Comparison of ENCODE assay signal across 9 mouse cellular contexts in genomic region chr8:4511429-4512115, GRCm38 (mm10). TPM values are rescaled to one million over a fixed set of nuclear protein-coding genes. Genes with fewer than 3 reads are reported as not detected.
DNase-seq lines count a peak whose midpoint lies in the region; ATAC-seq and TF ChIP-seq lines count a peak whose summit lies in the region.
"Had no signal": no experiment of that assay in that cellular context is flagged by ENCODE, and none has a peak within 500 bp of the region (broad histone marks: within the 10 kb centered on the region; RNA-seq: fewer than 3 reads in every experiment).

No protein-coding gene starts in this region.

- no peaks in the 10 kb centered on the region for H3K9me3 ChIP-seq in heart, embryonic 13.5 days
- H3K9me3 ChIP-seq in lung, embryonic 14.5 days (ENCODE audit: low read depth, low read length): no peaks in the 10 kb centered on the region
- no peaks in the 10 kb centered on the region for H3K9me3 ChIP-seq in forebrain, embryonic 16.5 days (ENCODE audit: control insufficient read depth, low read length)
- no peaks in the 10 kb centered on the region for H3K9me3 ChIP-seq in stomach, embryonic 14.5 days (ENCODE audit: control insufficient read depth, low read depth, low read length)
- H3K9me3 ChIP-seq: liver, embryonic 15.5 days had no signal

- H3K36me3 ChIP-seq in heart, embryonic 13.5 days: peaks cover 15% of the 10 kb centered on the region
- 0 out of 2 replicates have a peak, but pooled peaks cover 2% of the 10 kb centered on the region for H3K36me3 ChIP-seq in lung, embryonic 14.5 days (ENCODE audit: insufficient read depth)
- H3K36me3 ChIP-seq in forebrain, embryonic 16.5 days (ENCODE audit: control insufficient read depth, insufficient read depth): no peaks in the 10 kb centered on the region; the same call in 1 of the 2 replicates
- H3K36me3 ChIP-seq in stomach, embryonic 14.5 days (ENCODE audit: control insufficient read depth, insufficient read depth, low read length): peaks cover 2% of the 10 kb centered on the region; the same call in 1 of the 2 replicates
- H3K36me3 ChIP-seq: liver, embryonic 15.5 days had no signal

- no peaks in the 10 kb centered on the region for H3K27me3 ChIP-seq in heart, embryonic 13.5 days (replicated peaks)
- no peaks in the 10 kb centered on the region for H3K27me3 ChIP-seq in lung, embryonic 14.5 days (ENCODE audit: insufficient read depth, low read length)
- no peaks in the 10 kb centered on the region for H3K27me3 ChIP-seq in forebrain, embryonic 16.5 days (replicated peaks; ENCODE audit: control insufficient read depth, insufficient read depth, low read length)
- no peaks in the 10 kb centered on the region for H3K27me3 ChIP-seq in stomach, embryonic 14.5 days (ENCODE audit: control insufficient read depth, insufficient read depth, low read length)
- H3K27me3 ChIP-seq: liver, embryonic 15.5 days had no signal

- ATAC-seq in heart, embryonic 13.5 days (ENCODE audit: extremely low read depth, insufficient number of reproducible peaks, low FRiP score, low TSS enrichment): no peak
- ATAC-seq in lung, embryonic 14.5 days (ENCODE audit: insufficient read depth): peak; percentile 73
- peak; percentile 68 for ATAC-seq in forebrain, embryonic 16.5 days
- peak; percentile 73; the same call in 1 of the 2 replicates for ATAC-seq in stomach, embryonic 14.5 days (ENCODE audit: insufficient number of reproducible peaks, insufficient read depth, low FRiP score, low read depth)
- no peak for ATAC-seq in frontal cortex, adult (ENCODE audit: low TSS enrichment)

- H3K4me1 ChIP-seq in heart, embryonic 13.5 days: peaks cover 82% of the 10 kb centered on the region
- peaks cover 14% of the 10 kb centered on the region; the same call in 1 of the 2 replicates for H3K4me1 ChIP-seq in lung, embryonic 14.5 days (ENCODE audit: insufficient read depth)
- H3K4me1 ChIP-seq in forebrain, embryonic 16.5 days (replicated peaks; ENCODE audit: control insufficient read depth, insufficient read depth, low read length): peaks cover 16% of the 10 kb centered on the region
- H3K4me1 ChIP-seq in stomach, embryonic 14.5 days (ENCODE audit: control insufficient read depth, insufficient read depth, low read length): peaks cover 24% of the 10 kb centered on the region
- H3K4me1 ChIP-seq: liver, embryonic 15.5 days had no signal

- H3K4me3 ChIP-seq in heart, embryonic 13.5 days: no peak overlapping the region
- H3K4me3 ChIP-seq in lung, embryonic 14.5 days (ENCODE audit: low read depth, low read length): no peak overlapping the region
- no peak overlapping the region for H3K4me3 ChIP-seq in forebrain, embryonic 16.5 days (replicated peaks; ENCODE audit: low read length)
- H3K4me3 ChIP-seq in stomach, embryonic 14.5 days (ENCODE audit: low read depth, low read length): no peak overlapping the region
- H3K4me3 ChIP-seq: liver, embryonic 15.5 days had no signal

- WGBS in heart, embryonic 13.5 days: 6% methylated on average over 2 of the region's 2 CpGs
- 6% methylated on average over 2 of the region's 2 CpGs for WGBS in lung, embryonic 14.5 days
- WGBS in forebrain, embryonic 16.5 days: 8% methylated on average over 2 of the region's 2 CpGs
- WGBS in stomach, embryonic 14.5 days: 0% methylated on average over 2 of the region's 2 CpGs

- no peak for TF ChIP-seq CTCF in lung, embryonic 14.5 days (IDR thresholded peaks at IDR 0.05; ENCODE audit: low read depth)

- peak overlapping the region; percentile 53 for H3K4me2 ChIP-seq in heart, embryonic 13.5 days
- H3K4me2 ChIP-seq in lung, embryonic 14.5 days: peak overlapping the region; percentile 38
- no peak overlapping the region for H3K4me2 ChIP-seq in forebrain, embryonic 16.5 days (ENCODE audit: low read length)
- H3K4me2 ChIP-seq in stomach, embryonic 14.5 days (replicated peaks; ENCODE audit: low read depth, low read length): peak overlapping the region; percentile 32
- H3K4me2 ChIP-seq: liver, embryonic 15.5 days had no signal

- DNase-seq in heart, adult 9 months (ENCODE audit: low spot score in 2 of 2): no peak
- no peak for DNase-seq in lung, embryonic 14.5 days
- no peak for DNase-seq in lung, postnatal 25 days (ENCODE audit: low spot score)
- no peak for DNase-seq in retina, embryonic 14.5 days (ENCODE audit: low spot score)

- H3K27ac ChIP-seq in heart, embryonic 13.5 days (replicated peaks): peak overlapping the region; percentile 98
- H3K27ac ChIP-seq in lung, embryonic 14.5 days (ENCODE audit: low read depth): peak overlapping the region; percentile 95
- peak overlapping the region; percentile 42 for H3K27ac ChIP-seq in forebrain, embryonic 16.5 days (ENCODE audit: low read length)
- H3K27ac ChIP-seq in stomach, embryonic 14.5 days (ENCODE audit: low read length): peak overlapping the region; percentile 89
- H3K27ac ChIP-seq: liver, embryonic 15.5 days had no signal

- H3K9ac ChIP-seq in heart, embryonic 13.5 days: peak overlapping the region; percentile 67
- peak overlapping the region; percentile 16; the same call in 1 of the 2 replicates for H3K9ac ChIP-seq in lung, embryonic 14.5 days
- H3K9ac ChIP-seq in forebrain, embryonic 16.5 days (replicated peaks; ENCODE audit: low read depth, low read length): no peak overlapping the region
- H3K9ac ChIP-seq in stomach, embryonic 14.5 days (replicated peaks; ENCODE audit: low read depth, low read length): no peak overlapping the region
- H3K9ac ChIP-seq: liver, embryonic 15.5 days had no signal

RNA-seq across cellular contexts. Expression of gene Cers4, which starts 18.7 kb away (rescaled TPM):
- 37.3 and 39.9 TPM in 2 replicates for polyA plus RNA-seq in heart, embryonic 13.5 days (2015; fragmentation: Nextera tagmentation; extraction: Ambion mirVana)
- polyA plus RNA-seq in lung, embryonic 14.5 days (2014; fragmentation: Nextera tagmentation; extraction: Ambion mirVana): 27.1 and 29.4 TPM in 2 replicates
- 35.7 and 43.9 TPM in 2 replicates for polyA plus RNA-seq in forebrain, embryonic 16.5 days (2015; fragmentation: Nextera tagmentation; extraction: Ambion mirVana)
- polyA plus RNA-seq in stomach, embryonic 14.5 days (2014; fragmentation: Nextera tagmentation; extraction: Ambion mirVana): 44.6 and 46.2 TPM in 2 replicates

Comparison
In these comparisons a context has a peak if more than half of its experiments do, and no peak if none do; other contexts are left out.
1. ATAC-seq: peak in lung, embryonic 14.5 days (single experiment), forebrain, embryonic 16.5 days (single experiment) and stomach, embryonic 14.5 days (single experiment); none in heart, embryonic 13.5 days (single experiment) and frontal cortex, adult (single experiment).
2. H3K27ac ChIP-seq: peak in every context shown above with its lines; median percentile 98 in heart, embryonic 13.5 days; 95 in lung, embryonic 14.5 days; 89 in stomach, embryonic 14.5 days; 42 in forebrain, embryonic 16.5 days.
3. H3K9ac ChIP-seq: peak in heart, embryonic 13.5 days (single experiment) and lung, embryonic 14.5 days (single experiment); none in forebrain, embryonic 16.5 days (single experiment) and stomach, embryonic 14.5 days (single experiment).